Comparison of ENCODE assay signal across 35 mouse cellular contexts in genomic region chr13:55504390-55504789, GRCm38 (mm10). TPM values are rescaled to one million over a fixed set of nuclear protein-coding genes. Genes with fewer than 3 reads are reported as not detected.
"Had no signal": no experiment of that assay in that cellular context is flagged by ENCODE, and none has a peak within 500 bp of the region (broad histone marks: within the 10 kb centered on the region; RNA-seq: fewer than 3 reads in every experiment).

No protein-coding gene starts in this region.

- H3K9me3 ChIP-seq: heart, embryonic 10.5 days; heart, embryonic 12.5 days; heart, embryonic 13.5 days; heart, embryonic 15.5 days; hindbrain, embryonic 10.5 days; hindbrain, embryonic 12.5 days; hindbrain, embryonic 13.5 days; hindbrain, embryonic 15.5 days; intestine, embryonic 15.5 days; kidney, embryonic 15.5 days had no signal

- ATAC-seq: hindbrain, embryonic 16.5 days; hindbrain, postnatal 0 days; inflammation-experienced regulatory T-cells, adult 6 months; intestine, embryonic 15.5 days; intestine, embryonic 16.5 days; intestine, postnatal 0 days had no signal

- H3K4me3 ChIP-seq: heart, embryonic 10.5 days; heart, embryonic 12.5 days; heart, embryonic 13.5 days; heart, embryonic 15.5 days; hindbrain, embryonic 10.5 days; hindbrain, embryonic 12.5 days; hindbrain, embryonic 13.5 days; hindbrain, embryonic 15.5 days; intestine, embryonic 15.5 days; kidney, embryonic 15.5 days; layer of hippocampus, adult 2 months had no signal

- H3K4me1 ChIP-seq: hindbrain, embryonic 12.5 days; hindbrain, embryonic 13.5 days; hindbrain, embryonic 15.5 days; intestine, embryonic 15.5 days; kidney, embryonic 15.5 days had no signal

- H3K9ac ChIP-seq: heart, embryonic 12.5 days; heart, embryonic 15.5 days; hindbrain, embryonic 12.5 days; hindbrain, embryonic 13.5 days; hindbrain, embryonic 14.5 days; hindbrain, embryonic 15.5 days; intestine, embryonic 15.5 days; kidney, embryonic 15.5 days had no signal

- DNase-seq: heart, postnatal 10 days; heart, postnatal 14 days; heart, postnatal 36 days; heart, postnatal 4 days; kidney, adult 11 months; kidney, adult 18-20 months; kidney, adult 2 months; kidney, adult 8-10 months; kidney, adult 9 months; kidney, postnatal 10 days; kidney, postnatal 14 days; kidney, postnatal 25 days; kidney, postnatal 36 days; kidney, postnatal 4 days; layer of hippocampus, adult 9-11 months; layer of hippocampus, postnatal 36 days had no signal

- H3K4me2 ChIP-seq: heart, embryonic 11.5 days; heart, embryonic 12.5 days; heart, embryonic 13.5 days; heart, embryonic 15.5 days; hindbrain, embryonic 12.5 days; hindbrain, embryonic 13.5 days; hindbrain, embryonic 14.5 days; hindbrain, embryonic 15.5 days; intestine, embryonic 15.5 days; kidney, embryonic 15.5 days had no signal

- H3K27ac ChIP-seq: heart, embryonic 10.5 days; heart, embryonic 13.5 days; heart, embryonic 15.5 days; hindbrain, embryonic 10.5 days; hindbrain, embryonic 12.5 days; hindbrain, embryonic 13.5 days; hindbrain, embryonic 14.5 days; hindbrain, embryonic 15.5 days; hindbrain, postnatal 0 days; intestine, embryonic 15.5 days; kidney, embryonic 15.5 days; kidney, postnatal 0 days; layer of hippocampus, adult 2 months had no signal

- H3K27me3 ChIP-seq: hindbrain, embryonic 12.5 days; hindbrain, embryonic 13.5 days; hindbrain, embryonic 15.5 days; intestine, embryonic 15.5 days; kidney, embryonic 15.5 days had no signal

RNA-seq across cellular contexts. Expression of gene Prr7, which starts 40.3 kb away (rescaled TPM):
- polyA plus RNA-seq: heart, embryonic 13.5 days had no signal
